Mouse (Mus musculus) G1E (cell line): ENCODE data around the gene Tbc1d8. TPM values are rescaled to one million over a fixed set of nuclear protein-coding genes. Genes with fewer than 3 reads are reported as not detected.

Experiments used
- ATAC-seq: 2 replicates; pipeline ENCODE4 v1.8.0; 2016; ENCODE audit warnings: mild to moderate bottlenecking; ENCODE audit not compliant: insufficient number of reproducible peaks, poor library complexity, low FRiP score, severe bottlenecking; ENCODE audit errors: extremely low read depth
- DNase-seq: peaks from one replicate; pipeline ENCODE4 v3.0.0; 2012; ENCODE audit warnings: low spot score
- H3K27me3 ChIP-seq: 2 replicates; pipeline ENCODE4 v1.6.1; 2012; ENCODE audit warnings: mild to moderate bottlenecking, low read length, inconsistent platforms; ENCODE audit not compliant: insufficient read depth
- H3K36me3 ChIP-seq: replicated peaks from 2 replicates; pipeline ENCODE3; 2012; ENCODE audit warnings: mild to moderate bottlenecking, inconsistent platforms
- H3K4me1 ChIP-seq: 2 replicates; pipeline ENCODE4 v1.6.1; 2012; ENCODE audit warnings: low read depth, low read length, inconsistent platforms, mixed read lengths; ENCODE audit not compliant: insufficient read depth
- H3K4me3 ChIP-seq: 2 replicates; pipeline ENCODE4 v1.5.1; 2012; ENCODE audit warnings: low read depth, mild to moderate bottlenecking, inconsistent platforms, low read length, moderate library complexity, mixed read lengths
- H3K9me3 ChIP-seq: replicated peaks from 2 replicates; pipeline ENCODE4 v1.6.1; 2012; ENCODE audit warnings: inconsistent platforms
- CTCF ChIP-seq: IDR thresholded peaks from 2 replicates; pipeline ENCODE4 v1.5.1; 2012; ENCODE audit warnings: low read depth, low read length, inconsistent platforms, mixed read lengths
- GATA1 ChIP-seq: IDR thresholded peaks from 2 replicates; pipeline ENCODE4 v1.6.1; 2012; ENCODE audit warnings: borderline replicate concordance, low read length, inconsistent platforms, mixed read lengths
- GATA2 ChIP-seq: IDR thresholded peaks from 2 replicates; pipeline ENCODE4 v1.6.1; 2012; ENCODE audit warnings: low read depth, low read length, inconsistent platforms, borderline replicate concordance
- POLR2AphosphoS5 ChIP-seq: IDR thresholded peaks from 2 replicates; pipeline ENCODE4 v1.6.1; 2012; ENCODE audit warnings: low read depth, low read length, inconsistent platforms; ENCODE audit not compliant: insufficient replicate concordance
- TAL1 ChIP-seq: conservative IDR thresholded peaks from 2 replicates; pipeline ENCODE4 v1.6.1; 2012; ENCODE audit warnings: low read depth, low read length, inconsistent platforms, mixed read lengths
- polyA plus RNA-seq: library from polyadenylated mRNA; stranded (reverse); fragments of >175 nt; gene quantifications from 2 replicates; pipeline ENCODE4 v1.2.3, GENCODE M21; 2012
- total RNA-seq, 2 experiments: library from RNA; stranded (forward) in 1 of 2; stranded (reverse) in 1 of 2; fragments of 200-1000 nt in 1 of 2; fragments of >200 nt in 1 of 2; fragmentation: Nextera tagmentation in 1 of 2; gene quantifications; 2 replicates each; pipeline ENCODE4 v1.2.3; 2014 to 2017

Tbc1d8 gene
- total and polyA plus RNA-seq, 3 experiments, result 3.5 to 6.9 (median 3.9) TPM

DNA sequence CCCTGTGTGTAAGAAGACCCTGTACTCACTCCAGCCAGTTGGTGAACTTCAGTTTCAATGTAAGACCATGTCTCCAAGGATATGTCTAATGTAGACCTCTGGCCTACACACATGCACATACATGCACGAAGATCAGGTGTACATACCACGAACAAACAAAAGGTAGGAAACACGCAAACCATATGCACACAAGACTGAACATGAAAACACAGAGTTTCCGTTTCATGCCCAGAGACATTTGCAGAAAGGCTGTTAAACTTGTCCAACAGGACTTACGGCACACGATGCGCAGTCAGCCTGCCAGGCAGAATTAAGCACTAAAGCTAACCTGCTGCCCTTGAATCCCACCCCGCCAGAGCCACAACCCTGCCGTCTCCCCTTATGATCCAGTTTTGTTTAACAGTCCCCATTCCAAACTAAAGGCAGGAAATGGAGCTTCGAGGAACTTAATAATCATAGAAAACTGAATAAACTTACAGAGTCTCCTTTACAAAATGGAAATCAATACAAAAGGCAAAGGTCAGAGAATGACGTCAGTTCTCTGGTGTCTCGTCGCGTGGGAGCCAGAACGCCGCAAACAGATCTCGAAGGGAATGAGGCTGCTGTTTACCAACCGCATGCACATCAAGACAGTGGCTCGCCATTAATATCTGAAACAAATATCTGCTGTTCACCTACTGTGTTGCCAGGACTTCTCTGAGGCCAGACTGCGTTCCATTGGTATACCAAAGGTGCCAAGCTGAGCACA is 33.1 kb downstream of the Tbc1d8 start:
- ATAC-seq (no peak), DNase-seq (no peak)
- H3K4me3 ChIP-seq, result no peak overlapping the region
- H3K27me3 ChIP-seq, result no peaks in the 10 kb centered on the region
- H3K9me3 ChIP-seq, result no peaks in the 10 kb centered on the region
- peaks cover 56% of the 10 kb centered on the region for H3K36me3 ChIP-seq
- TF ChIP-seq TAL1 (no peak), GATA1 (no peak), CTCF (no peak), GATA2 (no peak), POLR2AphosphoS5 (no peak)
- peaks cover 47% of the 10 kb centered on the region for H3K4me1 ChIP-seq

DNA sequence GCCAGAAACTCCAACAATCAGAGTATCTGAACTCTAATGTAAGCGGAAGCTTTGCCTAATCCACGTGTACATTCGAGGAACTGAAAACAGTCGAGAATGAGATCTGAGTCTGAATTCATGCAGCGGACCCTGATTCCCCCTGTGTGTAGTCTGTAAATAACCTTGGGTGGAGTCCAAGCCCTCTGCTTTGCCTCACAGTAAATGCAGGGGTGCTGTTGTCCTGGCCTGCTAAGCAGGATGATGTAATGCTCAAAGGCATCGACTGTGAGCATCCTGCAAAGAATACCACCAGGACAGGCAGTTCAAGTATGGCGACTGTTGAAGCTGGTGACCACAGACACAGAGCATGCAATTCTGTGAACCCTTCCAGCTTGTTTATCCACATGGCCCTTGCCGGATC is 34.8 kb downstream of the Tbc1d8 start:
- H3K9me3 ChIP-seq, result no peaks in the 10 kb centered on the region
- TF ChIP-seq GATA2 (no peak), POLR2AphosphoS5 (no peak), CTCF (no peak), TAL1 (no peak), GATA1 (no peak)
- ATAC-seq, result no peak
- H3K4me1 ChIP-seq, result peaks cover 46% of the 10 kb centered on the region
- peaks cover 63% of the 10 kb centered on the region for H3K36me3 ChIP-seq
- no peak overlapping the region for H3K4me3 ChIP-seq
- H3K27me3 ChIP-seq, result no peaks in the 10 kb centered on the region
- DNase-seq, result no peak

DNA sequence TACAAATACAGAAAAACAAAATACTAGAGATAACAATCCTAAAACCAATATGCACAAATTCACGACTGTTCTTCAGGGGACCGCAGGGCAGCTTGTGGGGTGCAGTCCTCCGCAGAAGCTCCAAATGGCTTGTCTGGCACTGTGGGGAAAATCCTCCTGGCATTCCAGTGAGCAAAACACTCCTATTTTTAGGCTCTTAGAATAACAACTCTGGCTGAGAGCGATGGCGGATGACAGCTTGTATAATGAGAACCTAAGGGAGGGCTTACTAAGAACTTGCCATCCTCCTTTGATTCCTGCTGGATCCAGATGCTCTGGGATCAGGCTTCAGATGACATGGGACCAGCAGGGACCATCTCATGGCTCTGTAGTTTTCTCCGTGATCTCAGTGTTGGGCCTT is 36.9 kb downstream of the Tbc1d8 start:
- peaks cover 55% of the 10 kb centered on the region for H3K4me1 ChIP-seq
- H3K36me3 ChIP-seq, result peaks cover 56% of the 10 kb centered on the region
- H3K27me3 ChIP-seq, result no peaks in the 10 kb centered on the region
- no peak overlapping the region for H3K4me3 ChIP-seq
- TF ChIP-seq GATA1 (no peak), POLR2AphosphoS5 (no peak), TAL1 (no peak), GATA2 (no peak), CTCF (no peak)
- no peak for DNase-seq
- H3K9me3 ChIP-seq, result no peaks in the 10 kb centered on the region
- no peak for ATAC-seq

DNA sequence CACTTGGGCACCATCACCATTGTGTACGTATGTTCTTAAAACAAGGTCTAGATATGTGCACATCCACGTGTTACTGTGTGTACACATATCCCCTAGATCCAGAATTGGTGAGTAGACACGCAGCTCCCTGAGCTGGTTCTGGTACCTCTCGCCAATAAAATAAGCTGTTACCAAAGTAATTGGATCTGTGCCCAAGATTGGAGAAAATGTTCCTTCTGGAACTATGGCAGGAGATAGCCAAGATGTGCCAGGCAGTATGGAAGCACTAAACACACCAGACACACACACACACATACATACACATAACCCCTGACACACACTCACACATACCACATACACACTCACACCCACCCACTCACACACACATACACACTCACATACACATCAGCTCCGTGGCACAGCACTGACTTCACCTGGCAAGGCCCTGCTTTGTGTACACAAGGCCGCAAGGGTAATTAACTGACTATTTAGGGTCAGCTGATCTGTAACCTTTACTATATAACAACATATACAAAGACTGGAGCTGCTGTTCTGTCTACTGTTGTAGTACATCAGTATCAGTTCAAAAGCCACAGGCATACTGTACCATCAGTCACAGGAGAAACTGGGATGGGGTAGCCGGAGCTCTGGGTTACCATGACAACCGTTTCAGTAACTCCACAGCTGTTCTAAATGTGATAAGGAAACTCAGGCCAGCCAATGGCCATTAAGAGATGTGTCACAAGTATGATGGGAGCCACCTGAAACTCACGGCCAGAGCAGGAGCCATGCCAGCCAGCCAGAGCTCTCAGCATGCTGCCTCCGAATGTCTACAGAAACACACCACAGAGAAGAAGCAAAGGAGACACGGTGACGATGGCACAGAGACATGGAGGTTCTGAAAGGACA is 38.6 kb downstream of the Tbc1d8 start:
- peaks cover 51% of the 10 kb centered on the region for H3K4me1 ChIP-seq
- H3K4me3 ChIP-seq, result no peak overlapping the region
- H3K36me3 ChIP-seq, result peaks cover 53% of the 10 kb centered on the region
- H3K9me3 ChIP-seq, result no peaks in the 10 kb centered on the region
- TF ChIP-seq GATA1 (no peak), CTCF (no peak), GATA2 (no peak), TAL1 (no peak), POLR2AphosphoS5 (no peak)
- DNase-seq (no peak), ATAC-seq (no peak)
- no peaks in the 10 kb centered on the region for H3K27me3 ChIP-seq

GRCm38 (mm10) chr1:39438629-39439028 is 39.9 kb downstream of the Tbc1d8 start:
- H3K9me3 ChIP-seq, result no peaks in the 10 kb centered on the region
- no peak overlapping the region for H3K4me3 ChIP-seq
- H3K4me1 ChIP-seq, result peaks cover 51% of the 10 kb centered on the region
- no peak for ATAC-seq
- peaks cover 47% of the 10 kb centered on the region for H3K36me3 ChIP-seq
- TF ChIP-seq GATA1 (no peak), CTCF (no peak), TAL1 (no peak), GATA2 (no peak), POLR2AphosphoS5 (no peak)
- DNase-seq, result no peak
- no peaks in the 10 kb centered on the region for H3K27me3 ChIP-seq

GRCm38 (mm10) chr1:39434264-39434663 is 44.3 kb downstream of the Tbc1d8 start:
- no peaks in the 10 kb centered on the region for H3K27me3 ChIP-seq
- peaks cover 56% of the 10 kb centered on the region for H3K4me1 ChIP-seq
- peaks cover 16% of the 10 kb centered on the region for H3K36me3 ChIP-seq
- H3K4me3 ChIP-seq, result no peak overlapping the region
- DNase-seq, result no peak
- no peak for ATAC-seq
- TF ChIP-seq GATA2 (no peak), CTCF (no peak), GATA1 (no peak), TAL1 (no peak), POLR2AphosphoS5 (no peak)
- H3K9me3 ChIP-seq, result no peaks in the 10 kb centered on the region
